Mouse (Mus musculus): ENCODE measurements around the gene Fastk.

GRCm38 (mm10) chr5:24442029-24442428 is 3.1 kb downstream of the Fastk start:
- TF ChIP-seq CTCF (IDR thresholded peaks at IDR 0.05; ENCODE audit: insufficient read depth, low read depth, low read length) (no peak), POLR2A (IDR thresholded peaks at IDR 0.05; ENCODE audit: insufficient read depth, low read depth, low read length) (no peak)

Measured in olfactory bulb, adult 2 months (tissue).